Mouse (Mus musculus) limb, embryonic 15.5 days (tissue): ENCODE measurements around the gene Vmn1r159. TPM values are rescaled to one million over a fixed set of nuclear protein-coding genes. Genes with fewer than 3 reads are reported as not detected.
"Not testable (repeated sequence)": the region's sequence is repeated elsewhere in the genome, so short reads cannot be mapped to it uniquely, and the experiment has no call there.

ENCODE experiments used
- ATAC-seq: fragments of 200-750 bp; cut with Nextera tagmentation; 2 replicates; pipeline ENCODE4 v1.8.0; 2017; ENCODE audit warnings: low read depth, moderate TSS enrichment; ENCODE audit not compliant: insufficient number of reproducible peaks, low FRiP score, low TSS enrichment
- H3K27ac ChIP-seq: fragments of 300-500 bp; sonication (generic); 2 replicates; pipeline ENCODE4 v1.5.1; 2015; ENCODE audit warnings: moderate library complexity, mild to moderate bottlenecking, inconsistent platforms
- H3K27me3 ChIP-seq: fragments of 300-500 bp; sonication (generic); 2 replicates; pipeline ENCODE4 v1.6.1; 2015; ENCODE audit warnings: inconsistent platforms
- H3K36me3 ChIP-seq: fragments of 300-500 bp; sonication (generic); 2 replicates; pipeline ENCODE4 v1.6.1; 2015; ENCODE audit warnings: inconsistent platforms
- H3K4me1 ChIP-seq: fragments of 300-500 bp; sonication (generic); 2 replicates; pipeline ENCODE4 v1.6.1; 2015; ENCODE audit warnings: inconsistent platforms
- H3K4me2 ChIP-seq: fragments of 300-500 bp; sonication (generic); 2 replicates; pipeline ENCODE4 v1.6.1; 2015; ENCODE audit warnings: mild to moderate bottlenecking, inconsistent platforms
- H3K4me3 ChIP-seq: fragments of 300-500 bp; sonication (generic); 2 replicates; pipeline ENCODE4 v1.5.1; 2015; ENCODE audit warnings: mild to moderate bottlenecking, inconsistent platforms
- H3K9ac ChIP-seq: fragments of 300-500 bp; sonication (generic); 2 replicates; pipeline ENCODE4 v1.6.1; 2015; ENCODE audit warnings: inconsistent platforms
- H3K9me3 ChIP-seq: fragments of 300-500 bp; sonication (generic); 2 replicates; pipeline ENCODE4 v1.6.1; 2016; ENCODE audit warnings: inconsistent platforms
- WGBS: fragments of 180-500 bp; shearing (Covaris S2); methylation state at CpG from one replicate; pipeline ENCODE4 v1.1.7; 2015; 5-methylcytosine and 5-hydroxymethylcytosine counted together
- polyA plus RNA-seq: library from polyadenylated mRNA; unstranded; fragments of >200 nt; fragmentation: Nextera tagmentation; extraction: Ambion mirVana; gene quantifications from 2 replicates; pipeline ENCODE4 v1.2.1, GENCODE M21; 2015

The Vmn1r159 gene
- not detected in 2 replicates for polyA plus RNA-seq

DNA sequence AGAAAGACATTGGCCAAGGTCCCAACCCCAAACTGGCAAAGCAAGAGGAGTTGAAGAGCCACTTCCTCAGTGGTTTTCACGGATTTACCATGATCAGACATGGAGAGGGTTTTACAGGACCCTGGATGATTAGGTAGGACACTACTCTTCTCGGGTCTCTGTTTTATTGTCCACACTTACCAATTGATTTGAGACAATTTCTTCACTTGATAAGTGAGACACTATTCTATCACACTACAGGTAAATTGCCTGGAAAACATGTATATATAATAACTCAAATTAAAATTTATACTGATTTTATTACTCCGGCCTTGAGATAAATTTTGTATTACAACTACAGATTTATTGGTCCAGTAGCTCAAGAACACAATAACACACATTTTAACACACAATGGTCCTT is at the start of gene Vmn1r159:
TSS of gene Vmn1r159 (minus strand) at position 101 of the 400 bp plus-strand sequence.
- H3K27me3 ChIP-seq, H3K4me2 ChIP-seq, H3K36me3 ChIP-seq, H3K4me1 ChIP-seq, H3K4me3 ChIP-seq, ATAC-seq, H3K27ac ChIP-seq, H3K9ac ChIP-seq, H3K9me3 ChIP-seq: not testable (repeated sequence)
- WGBS = 60% methylated on average over 3 of the region's 3 CpGs

DNA sequence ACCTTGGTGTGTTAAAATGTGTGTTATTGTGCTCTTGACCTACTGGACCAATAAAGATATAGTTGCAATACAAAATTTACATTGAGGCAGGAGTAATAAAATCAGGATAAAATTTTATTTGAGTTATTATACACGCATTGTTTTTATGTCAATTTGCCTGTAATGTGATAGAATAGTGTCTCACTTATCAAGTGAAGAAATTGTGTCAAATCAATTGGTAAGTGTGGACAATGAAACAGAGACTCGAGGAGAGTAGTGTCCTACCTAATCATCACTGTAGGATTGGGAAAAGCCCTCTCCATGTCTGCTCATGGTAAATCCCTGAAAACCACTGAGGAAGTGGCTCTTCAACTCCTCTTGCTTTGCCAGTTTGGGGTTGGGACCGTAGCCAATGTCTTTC is 27.5 kb upstream of the Vmn1r159 start, which contains the start of gene Vmn1r160:
TSS of gene Vmn1r160 (plus strand) at position 301 of the 400 bp plus-strand sequence.
- not testable (repeated sequence) for H3K9me3 ChIP-seq, H3K27me3 ChIP-seq, ATAC-seq, H3K4me2 ChIP-seq, H3K27ac ChIP-seq, H3K9ac ChIP-seq, H3K4me1 ChIP-seq, H3K36me3 ChIP-seq, H3K4me3 ChIP-seq
- 58% methylated on average over 1 of the region's 3 CpGs for WGBS

Other genes with a start within 250 kb of the Vmn1r159 start
- gene Vmn1r155, start 185.6 kb downstream of the Vmn1r159 start, polyA plus RNA-seq = not detected in 2 replicates
- not detected in 2 replicates for gene Gm8693, start 151.3 kb downstream of the Vmn1r159 start, polyA plus RNA-seq
- not detected in 2 replicates for gene Gm4567, start 123.9 kb downstream of the Vmn1r159 start, polyA plus RNA-seq
- not detected in 2 replicates for gene Vmn1r157, start 81.9 kb downstream of the Vmn1r159 start, polyA plus RNA-seq
- gene Vmn1r158, start 52.8 kb downstream of the Vmn1r159 start, polyA plus RNA-seq = not detected in 2 replicates
- not detected in 2 replicates for gene Vmn1r160, start 27.6 kb upstream of the Vmn1r159 start, polyA plus RNA-seq
- gene Gm4214, start 141.1 kb upstream of the Vmn1r159 start, polyA plus RNA-seq = not detected in 2 replicates
- gene Gm4216, start 176.3 kb upstream of the Vmn1r159 start, polyA plus RNA-seq = not detected in 2 replicates
- gene Vmn1r163, start 211.9 kb upstream of the Vmn1r159 start, polyA plus RNA-seq = not detected in 2 replicates
- not detected in 2 replicates for gene Gm8720, start 223.9 kb upstream of the Vmn1r159 start, polyA plus RNA-seq